Mouse (Mus musculus): ENCODE results near the gene Camp. TPM values are rescaled to one million over a fixed set of nuclear protein-coding genes. Genes with fewer than 3 reads are reported as not detected.

Camp gene
- polyA plus RNA-seq, 1 experiment, result not detected

- no peaks in the 10 kb centered on the region for H3K79me2 ChIP-seq (ENCODE audit: control insufficient read depth, insufficient read depth)
- no peak overlapping the region for H3K4me3 ChIP-seq
- no peaks in the 10 kb centered on the region for H3K36me3 ChIP-seq (ENCODE audit: control insufficient read depth, insufficient read depth)
- no peak overlapping the region for H3ac ChIP-seq (ENCODE audit: control insufficient read depth, insufficient read length)
- no peak overlapping the region for H3K4me2 ChIP-seq (ENCODE audit: low read depth)
- no peak for TF ChIP-seq USF1 (IDR thresholded peaks at IDR 0.05; ENCODE audit: low read depth)
- no peak for TF ChIP-seq MYOG (IDR thresholded peaks at IDR 0.05; ENCODE audit: control insufficient read depth in 1 of 3, insufficient read depth in 1 of 3, insufficient read length in 2 of 3, low read depth in 2 of 3)
- TF ChIP-seq TCF3 (IDR thresholded peaks at IDR 0.05; ENCODE audit: insufficient read length, low read depth), result no peak
- TF ChIP-seq POLR2AphosphoS2 (IDR thresholded peaks at IDR 0.05; ENCODE audit: insufficient read length, low read depth), result no peak
- TF ChIP-seq CEBPB (IDR thresholded peaks at IDR 0.05; ENCODE audit: insufficient read depth, poor library complexity, severe bottlenecking), result no peak
- no peak for TF ChIP-seq REST (IDR thresholded peaks at IDR 0.05; ENCODE audit: insufficient read depth, insufficient read length)
- no peak for TF ChIP-seq E2F4 (IDR thresholded peaks at IDR 0.05; ENCODE audit: insufficient read depth)
- no peak for TF ChIP-seq SRF (IDR thresholded peaks at IDR 0.05; ENCODE audit: control insufficient read depth, insufficient read length, low read depth)
- peaks cover 10% of the 10 kb centered on the region for H3K27me3 ChIP-seq (ENCODE audit: control insufficient read depth, insufficient read depth, insufficient read length)
These were observed 6.5 kb upstream of the Camp start for GRCm38 (mm10) chr9:109855947-109856346.

GRCm38 (mm10) chr9:109854341-109854740, 4.9 kb upstream of the Camp start:
- Histone ChIP-seq H3K4me3 (no peak overlapping the region), H3K79me2 (ENCODE audit: control insufficient read depth, insufficient read depth) (no peaks in the 10 kb centered on the region), H3K4me2 (ENCODE audit: low read depth) (no peak overlapping the region), H3K36me3 (ENCODE audit: control insufficient read depth, insufficient read depth) (no peaks in the 10 kb centered on the region), H3K27me3 (ENCODE audit: control insufficient read depth, insufficient read depth, insufficient read length) (peaks cover 10% of the 10 kb centered on the region), H3ac (ENCODE audit: control insufficient read depth, insufficient read length) (no peak overlapping the region)
- TF ChIP-seq USF1 (IDR thresholded peaks at IDR 0.05; ENCODE audit: low read depth) (no peak), SRF (IDR thresholded peaks at IDR 0.05; ENCODE audit: control insufficient read depth, insufficient read length, low read depth) (no peak), MYOD1 (IDR thresholded peaks at IDR 0.05; ENCODE audit: control insufficient read depth in 1 of 3, insufficient read length in 2 of 3, low read depth in 2 of 3) (no peak), REST (IDR thresholded peaks at IDR 0.05; ENCODE audit: insufficient read depth, insufficient read length) (no peak), MYOG (IDR thresholded peaks at IDR 0.05; ENCODE audit: control insufficient read depth in 1 of 3, insufficient read depth in 1 of 3, insufficient read length in 2 of 3, low read depth in 2 of 3) (no peak), TCF12 (IDR thresholded peaks at IDR 0.05; ENCODE audit: insufficient read depth, poor library complexity, severe bottlenecking) (no peak), MAX (IDR thresholded peaks at IDR 0.05; ENCODE audit: low read depth) (no peak), TCF3 (IDR thresholded peaks at IDR 0.05; ENCODE audit: insufficient read length, low read depth) (no peak), CEBPB (IDR thresholded peaks at IDR 0.05; ENCODE audit: insufficient read depth, poor library complexity, severe bottlenecking) (no peak), E2F4 (IDR thresholded peaks at IDR 0.05; ENCODE audit: insufficient read depth) (no peak), POLR2AphosphoS2 (IDR thresholded peaks at IDR 0.05; ENCODE audit: insufficient read length, low read depth) (no peak), POLR2A (IDR thresholded peaks at IDR 0.05; ENCODE audit: insufficient read length, low read depth) (no peak)

GRCm38 (mm10) chr9:109850099-109850498, 682 bp upstream of the Camp start:
- no peak overlapping the region for H3ac ChIP-seq (ENCODE audit: control insufficient read depth, insufficient read length)
- H3K27me3 ChIP-seq (ENCODE audit: control insufficient read depth, insufficient read depth, insufficient read length), result no peaks in the 10 kb centered on the region
- H3K4me2 ChIP-seq (ENCODE audit: low read depth), result no peak overlapping the region
- TF ChIP-seq MYOD1 (IDR thresholded peaks at IDR 0.05; ENCODE audit: control insufficient read depth in 1 of 3, insufficient read length in 2 of 3, low read depth in 2 of 3), result no peak
- TF ChIP-seq MYOG (IDR thresholded peaks at IDR 0.05; ENCODE audit: control insufficient read depth in 1 of 3, insufficient read depth in 1 of 3, insufficient read length in 2 of 3, low read depth in 2 of 3), result no peak
- TF ChIP-seq USF1 (IDR thresholded peaks at IDR 0.05; ENCODE audit: low read depth), result no peak
- no peak for TF ChIP-seq E2F4 (IDR thresholded peaks at IDR 0.05; ENCODE audit: insufficient read depth)
- TF ChIP-seq TCF3 (IDR thresholded peaks at IDR 0.05; ENCODE audit: insufficient read length, low read depth), result no peak
- TF ChIP-seq SRF (IDR thresholded peaks at IDR 0.05; ENCODE audit: control insufficient read depth, insufficient read length, low read depth), result no peak
- H3K4me3 ChIP-seq, result no peak overlapping the region
- H3K79me2 ChIP-seq (ENCODE audit: control insufficient read depth, insufficient read depth), result no peaks in the 10 kb centered on the region
- no peaks in the 10 kb centered on the region for H3K36me3 ChIP-seq (ENCODE audit: control insufficient read depth, insufficient read depth)

GRCm38 (mm10) chr9:109833088-109833412, 16.4 kb downstream of the Camp start:
- peak overlapping the region; percentile 96 for H3K4me2 ChIP-seq (ENCODE audit: low read depth)

More at GRCm38 (mm10) chr9:109833088-109833412, 16.4 kb downstream of the Camp start:
- Histone ChIP-seq H3ac (ENCODE audit: control insufficient read depth, insufficient read length) (peak overlapping the region; percentile 26), H3K79me2 (ENCODE audit: control insufficient read depth, insufficient read depth) (no peaks in the 10 kb centered on the region), H3K27me3 (ENCODE audit: control insufficient read depth, insufficient read depth, insufficient read length) (no peaks in the 10 kb centered on the region), H3K36me3 (ENCODE audit: control insufficient read depth, insufficient read depth) (no peaks in the 10 kb centered on the region), H3K4me3 (peak overlapping the region; percentile 72)
- TF ChIP-seq USF1 (IDR thresholded peaks at IDR 0.05; ENCODE audit: low read depth) (no peak), TCF12 (IDR thresholded peaks at IDR 0.05; ENCODE audit: insufficient read depth, poor library complexity, severe bottlenecking) (no peak), SRF (IDR thresholded peaks at IDR 0.05; ENCODE audit: control insufficient read depth, insufficient read length, low read depth) (no peak), E2F4 (IDR thresholded peaks at IDR 0.05; ENCODE audit: insufficient read depth) (no peak), MYOD1 (IDR thresholded peaks at IDR 0.05; ENCODE audit: control insufficient read depth in 1 of 3, insufficient read length in 2 of 3, low read depth in 2 of 3) (no peak), POLR2AphosphoS2 (IDR thresholded peaks at IDR 0.05; ENCODE audit: insufficient read length, low read depth) (no peak), MYOG (IDR thresholded peaks at IDR 0.05; ENCODE audit: control insufficient read depth in 1 of 3, insufficient read depth in 1 of 3, insufficient read length in 2 of 3, low read depth in 2 of 3) (no peak), REST (IDR thresholded peaks at IDR 0.05; ENCODE audit: insufficient read depth, insufficient read length) (no peak), POLR2A (IDR thresholded peaks at IDR 0.05; ENCODE audit: insufficient read length, low read depth) (no peak), TCF3 (IDR thresholded peaks at IDR 0.05; ENCODE audit: insufficient read length, low read depth) (no peak), CEBPB (IDR thresholded peaks at IDR 0.05; ENCODE audit: insufficient read depth, poor library complexity, severe bottlenecking) (no peak), MAX (IDR thresholded peaks at IDR 0.05; ENCODE audit: low read depth) (no peak)
